Mouse (Mus musculus): Measurements from ENCODE around the gene Retreg1. TPM values are rescaled to one million over a fixed set of nuclear protein-coding genes. Genes with fewer than 3 reads are reported as not detected.
A peak's percentile ranks its signal among the peaks of the same experiment; 100 is the strongest.

Gene Retreg1
- total and polyA plus RNA-seq, 2 experiments from 2014 or later, result 28.0 to 29.0 TPM

DNA sequence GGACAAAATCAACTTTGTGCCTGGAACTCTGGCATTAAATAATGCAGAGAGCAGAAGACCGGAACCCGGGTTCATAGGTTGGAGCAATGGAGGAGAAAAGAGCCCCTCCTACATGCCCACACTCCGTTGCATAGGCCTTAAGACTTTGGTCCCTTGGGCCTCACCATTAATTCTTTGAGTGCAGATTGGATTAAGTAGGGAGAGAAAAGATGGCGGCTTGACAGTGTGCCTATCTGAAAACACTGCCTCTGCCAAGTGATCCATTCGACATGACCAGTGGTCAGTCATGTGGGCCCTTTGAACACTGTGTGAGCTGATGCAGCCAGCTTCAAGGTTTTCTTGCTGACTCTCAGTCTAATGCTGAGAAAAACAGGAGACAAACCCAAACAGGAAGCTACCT is 87.7 kb downstream of the Retreg1 start:
- DNase-seq (ENCODE audit: low spot score) (no peak), ATAC-seq (ENCODE audit: low FRiP score) (no peak)
- Histone ChIP-seq H3K27me3 (ENCODE audit: insufficient read depth, low read length) (no peaks in the 10 kb centered on the region), H3K4me3 (ENCODE audit: low read depth, low read length) (no peak overlapping the region), H3K36me3 (ENCODE audit: insufficient read depth, low read length) (no peaks in the 10 kb centered on the region), H3K4me1 (ENCODE audit: insufficient read depth, low read length) (no peaks in the 10 kb centered on the region), H3K9me3 (ENCODE audit: low read length) (no peaks in the 10 kb centered on the region), H3K27ac (ENCODE audit: low read depth, low read length) (no peak overlapping the region), H3K4me2 (ENCODE audit: low read depth, low read length, poor library complexity, severe bottlenecking) (no peak overlapping the region), H3K9ac (replicated peaks; ENCODE audit: low read length, poor library complexity, severe bottlenecking) (no peak overlapping the region)
- 86% methylated on average over 5 of the region's 5 CpGs for WGBS
- TF ChIP-seq CTCF (IDR thresholded peaks at IDR 0.05), result no peak

DNA sequence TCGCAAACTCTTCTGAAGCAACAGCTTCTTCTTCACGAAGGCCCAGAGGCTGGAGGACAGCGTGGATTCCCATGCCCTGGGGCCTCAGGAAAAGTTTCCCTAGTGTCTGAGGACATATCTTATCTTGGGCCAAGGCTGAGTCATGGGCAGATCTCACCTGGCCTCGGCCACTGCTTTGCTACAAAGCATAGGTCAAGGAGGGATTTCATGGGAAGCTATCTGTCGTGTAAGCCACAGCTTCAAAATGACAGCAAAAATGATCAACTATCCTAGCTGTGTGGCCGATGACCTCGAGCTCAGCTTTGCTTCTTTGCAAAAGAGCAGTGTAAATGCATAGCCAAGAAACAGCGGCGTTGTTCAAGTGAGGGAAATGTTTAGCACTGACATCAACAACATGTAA is 89.5 kb downstream of the Retreg1 start:
- 92% methylated on average over 9 of the region's 9 CpGs for WGBS
- Histone ChIP-seq H3K9ac (replicated peaks; ENCODE audit: low read length, poor library complexity, severe bottlenecking) (no peak overlapping the region), H3K4me3 (ENCODE audit: low read depth, low read length) (no peak overlapping the region), H3K27me3 (ENCODE audit: insufficient read depth, low read length) (no peaks in the 10 kb centered on the region), H3K9me3 (ENCODE audit: low read length) (no peaks in the 10 kb centered on the region), H3K27ac (ENCODE audit: low read depth, low read length) (no peak overlapping the region), H3K36me3 (ENCODE audit: insufficient read depth, low read length) (no peaks in the 10 kb centered on the region), H3K4me2 (ENCODE audit: low read depth, low read length, poor library complexity, severe bottlenecking) (no peak overlapping the region), H3K4me1 (ENCODE audit: insufficient read depth, low read length) (no peaks in the 10 kb centered on the region)
- DNase-seq (ENCODE audit: low spot score), result no peak
- no peak for ATAC-seq (ENCODE audit: low FRiP score)
- TF ChIP-seq CTCF (IDR thresholded peaks at IDR 0.05), result no peak

DNA sequence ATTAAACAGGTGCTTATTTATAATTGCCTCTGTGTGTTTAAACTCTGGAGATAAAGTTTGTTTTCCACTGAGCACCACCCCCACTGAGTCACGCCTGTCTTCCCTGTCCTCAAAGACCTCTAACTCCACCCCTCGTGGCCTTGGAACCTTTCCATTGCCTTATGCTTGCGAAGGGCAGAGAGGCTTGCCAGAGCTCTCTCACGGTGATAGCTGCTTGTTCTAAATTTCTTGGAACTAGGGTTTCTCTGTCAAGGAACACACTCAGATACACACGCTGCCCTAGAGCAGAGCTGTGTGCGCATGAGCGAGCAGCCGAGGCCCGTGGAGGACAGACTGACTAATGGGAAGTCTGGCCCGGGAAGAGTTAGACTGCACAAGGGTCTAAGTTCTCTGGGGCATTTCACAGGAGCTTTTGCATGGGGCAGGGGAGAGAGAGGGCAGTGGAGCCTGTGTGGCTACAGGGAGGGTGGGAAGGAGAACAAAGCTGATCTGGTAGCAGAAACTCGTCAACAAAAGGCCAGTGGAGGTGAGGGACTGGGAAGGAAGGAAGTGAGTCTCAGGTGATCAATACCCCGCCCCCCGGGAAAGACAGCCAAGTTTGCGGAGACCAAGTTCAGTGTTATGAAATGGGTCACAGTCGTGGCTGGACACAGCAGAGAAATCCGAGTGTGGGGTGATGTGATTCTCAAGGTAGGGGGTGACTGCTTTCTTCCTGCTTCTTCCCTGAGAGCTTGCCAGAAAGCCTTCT is 90.1 kb downstream of the Retreg1 start:
- no peak overlapping the region for H3K4me3 ChIP-seq (ENCODE audit: low read depth, low read length)
- no peaks in the 10 kb centered on the region for H3K27me3 ChIP-seq (ENCODE audit: insufficient read depth, low read length)
- no peaks in the 10 kb centered on the region for H3K36me3 ChIP-seq (ENCODE audit: insufficient read depth, low read length)
- 55% methylated on average over 16 of the region's 16 CpGs for WGBS
- H3K9me3 ChIP-seq (ENCODE audit: low read length), result no peaks in the 10 kb centered on the region
- no peak overlapping the region for H3K9ac ChIP-seq (replicated peaks; ENCODE audit: low read length, poor library complexity, severe bottlenecking)
- peak; percentile 38 for DNase-seq (ENCODE audit: low spot score)
- no peak overlapping the region for H3K4me2 ChIP-seq (ENCODE audit: low read depth, low read length, poor library complexity, severe bottlenecking)
- TF ChIP-seq CTCF (IDR thresholded peaks at IDR 0.05), result no peak
- no peaks in the 10 kb centered on the region for H3K4me1 ChIP-seq (ENCODE audit: insufficient read depth, low read length)
- no peak overlapping the region for H3K27ac ChIP-seq (ENCODE audit: low read depth, low read length)
- no peak for ATAC-seq (ENCODE audit: low FRiP score)

GRCm38 (mm10) chr15:25933685-25934108 is 90.7 kb downstream of the Retreg1 start:
- H3K4me1 ChIP-seq (ENCODE audit: insufficient read depth, low read length), result no peaks in the 10 kb centered on the region
- TF ChIP-seq CTCF (IDR thresholded peaks at IDR 0.05), result no peak
- DNase-seq (ENCODE audit: low spot score), result no peak
- no peak for ATAC-seq (ENCODE audit: low FRiP score)
- no peak overlapping the region for H3K9ac ChIP-seq (replicated peaks; ENCODE audit: low read length, poor library complexity, severe bottlenecking)
- H3K27ac ChIP-seq (ENCODE audit: low read depth, low read length), result no peak overlapping the region
- H3K9me3 ChIP-seq (ENCODE audit: low read length), result no peaks in the 10 kb centered on the region
- no peaks in the 10 kb centered on the region for H3K36me3 ChIP-seq (ENCODE audit: insufficient read depth, low read length)
- no peak overlapping the region for H3K4me3 ChIP-seq (ENCODE audit: low read depth, low read length)
- 68% methylated on average over 7 of the region's 7 CpGs for WGBS
- H3K4me2 ChIP-seq (ENCODE audit: low read depth, low read length, poor library complexity, severe bottlenecking), result no peak overlapping the region
- H3K27me3 ChIP-seq (ENCODE audit: insufficient read depth, low read length), result no peaks in the 10 kb centered on the region

- Histone ChIP-seq H3K27ac (ENCODE audit: low read depth, low read length) (no peak overlapping the region), H3K4me1 (ENCODE audit: insufficient read depth, low read length) (no peaks in the 10 kb centered on the region), H3K27me3 (ENCODE audit: insufficient read depth, low read length) (no peaks in the 10 kb centered on the region), H3K4me2 (ENCODE audit: low read depth, low read length, poor library complexity, severe bottlenecking) (no peak overlapping the region), H3K9ac (replicated peaks; ENCODE audit: low read length, poor library complexity, severe bottlenecking) (no peak overlapping the region), H3K9me3 (ENCODE audit: low read length) (no peaks in the 10 kb centered on the region), H3K4me3 (ENCODE audit: low read depth, low read length) (no peak overlapping the region), H3K36me3 (ENCODE audit: insufficient read depth, low read length) (no peaks in the 10 kb centered on the region)
- 74% methylated on average over 7 of the region's 7 CpGs for WGBS
- DNase-seq (ENCODE audit: low spot score), result no peak
- no peak for ATAC-seq (ENCODE audit: low FRiP score)
- TF ChIP-seq CTCF (IDR thresholded peaks at IDR 0.05), result no peak
Measured at GRCm38 (mm10) chr15:25934411-25934810, 91.4 kb downstream of the Retreg1 start.

GRCm38 (mm10) chr15:25938496-25938895 is 95.5 kb downstream of the Retreg1 start:
- Histone ChIP-seq H3K27me3 (ENCODE audit: insufficient read depth, low read length) (no peaks in the 10 kb centered on the region), H3K27ac (ENCODE audit: low read depth, low read length) (no peak overlapping the region), H3K4me2 (ENCODE audit: low read depth, low read length, poor library complexity, severe bottlenecking) (no peak overlapping the region), H3K9me3 (ENCODE audit: low read length) (no peaks in the 10 kb centered on the region), H3K4me3 (ENCODE audit: low read depth, low read length) (no peak overlapping the region), H3K9ac (replicated peaks; ENCODE audit: low read length, poor library complexity, severe bottlenecking) (no peak overlapping the region), H3K4me1 (ENCODE audit: insufficient read depth, low read length) (no peaks in the 10 kb centered on the region), H3K36me3 (ENCODE audit: insufficient read depth, low read length) (no peaks in the 10 kb centered on the region)
- WGBS, result 93% methylated on average over 7 of the region's 7 CpGs
- DNase-seq (ENCODE audit: low spot score), result no peak
- no peak for ATAC-seq (ENCODE audit: low FRiP score)
- no peak for TF ChIP-seq CTCF (IDR thresholded peaks at IDR 0.05)

All from midbrain, postnatal 0 days (tissue).